Mouse (Mus musculus) lung, postnatal 36 days (tissue): ENCODE measurements around the gene Ccsap.
A peak's percentile ranks its signal among the peaks of the same experiment; 100 is the strongest.

Experiments used
- DNase-seq: peaks from one replicate; pipeline ENCODE4 v3.0.0; 2022; ENCODE audit warnings: mixed read lengths

Gene Ccsap

DNA sequence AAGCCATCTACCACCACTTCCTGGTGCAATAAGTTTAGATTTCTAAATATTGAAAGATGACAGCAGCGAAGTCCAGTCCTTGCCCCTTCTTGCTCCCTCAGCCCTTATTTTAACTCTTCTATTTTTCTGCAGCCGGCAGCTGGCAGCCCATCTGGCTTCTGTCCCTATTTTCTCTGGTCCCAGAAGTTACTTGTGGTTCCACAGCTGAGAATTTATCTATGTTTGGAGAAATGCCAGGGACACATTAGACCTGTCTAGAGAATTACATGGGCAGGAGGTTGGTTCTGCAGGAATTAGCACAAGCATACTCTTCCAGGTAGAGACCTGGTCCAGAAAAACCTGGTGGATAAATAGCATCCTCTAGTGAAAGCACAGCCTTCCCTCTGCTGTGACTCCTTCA is 17.9 kb upstream of the Ccsap start:
- DNase-seq, result no peak

DNA sequence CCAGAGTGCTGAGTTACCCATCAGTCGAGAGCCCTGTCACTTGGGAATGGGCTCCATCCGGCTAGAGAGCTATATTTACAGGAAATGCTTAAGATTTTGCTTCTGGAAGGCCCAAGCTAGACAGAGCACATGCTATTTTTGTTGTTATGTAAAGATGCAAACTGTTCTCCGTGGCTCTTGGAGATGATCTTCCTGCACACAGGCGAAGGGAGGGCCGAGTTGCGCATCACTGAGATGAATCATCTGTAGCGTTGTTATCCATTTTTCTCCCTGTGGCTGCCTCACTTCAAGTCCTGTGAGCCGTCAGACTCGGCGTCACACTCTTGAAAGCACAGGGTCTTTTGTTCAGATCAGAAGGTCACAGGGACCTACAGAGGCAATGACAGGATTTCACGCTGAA is 14.3 kb upstream of the Ccsap start:
- DNase-seq, result no peak

DNA sequence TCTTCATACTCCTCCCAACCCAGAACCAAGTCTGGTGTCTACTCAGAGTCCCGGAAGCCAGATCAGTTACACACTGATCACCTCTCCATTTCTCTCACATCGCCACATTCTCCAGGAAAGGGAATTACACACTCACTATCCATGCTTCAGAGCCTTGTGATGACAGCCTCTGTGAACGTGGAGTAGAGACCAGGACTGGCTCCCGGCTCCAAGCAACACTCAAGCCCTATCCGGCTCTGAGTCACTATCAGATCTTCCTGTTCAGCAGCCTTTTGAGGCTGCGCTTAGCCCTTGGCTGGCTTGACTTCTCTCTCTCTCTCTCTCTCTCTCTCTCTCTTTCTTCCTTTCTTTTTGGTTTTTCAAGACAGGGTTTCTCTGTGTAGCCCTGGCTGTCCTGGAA is 13.4 kb upstream of the Ccsap start:
- DNase-seq, result no peak

DNA sequence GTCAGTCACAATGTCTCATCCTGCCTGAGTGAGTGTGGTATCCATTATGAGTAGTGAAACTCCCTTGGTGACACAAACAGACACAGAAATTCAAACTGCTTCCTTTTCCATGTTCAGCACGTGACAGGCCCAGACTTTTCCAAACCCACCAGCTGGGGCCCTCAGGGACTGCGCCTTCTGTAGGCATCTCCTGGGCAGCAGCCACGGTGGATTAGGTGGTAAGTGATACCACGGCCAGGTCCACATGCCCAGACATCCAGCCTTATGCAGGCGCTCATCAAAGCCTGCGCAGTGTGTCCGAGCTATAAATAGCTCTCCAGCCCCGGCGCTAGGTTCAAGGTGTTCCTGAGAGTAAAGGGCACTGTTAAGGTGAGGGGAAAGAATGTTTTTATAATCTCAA is 12.0 kb upstream of the Ccsap start:
- no peak for DNase-seq

DNA sequence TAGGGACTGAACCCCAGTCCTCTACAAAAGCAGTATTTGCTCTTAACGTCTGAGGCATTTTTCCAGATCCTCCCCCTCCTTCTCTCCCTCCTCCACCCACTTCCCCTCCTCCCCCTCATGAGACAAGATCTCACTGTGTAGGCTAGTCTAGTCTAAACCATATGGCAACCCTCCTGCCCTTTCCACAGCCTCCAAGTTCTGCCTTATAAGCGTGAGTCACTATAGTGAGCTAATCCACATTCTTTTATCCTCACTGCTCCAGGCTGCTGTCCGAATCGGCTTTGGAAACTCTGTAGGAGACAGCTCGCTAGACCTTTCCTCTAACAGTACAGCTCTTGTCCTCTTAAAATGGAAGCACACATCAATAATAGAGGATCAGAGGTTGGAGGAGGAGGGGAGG is 7.0 kb upstream of the Ccsap start:
- DNase-seq, result no peak

DNA sequence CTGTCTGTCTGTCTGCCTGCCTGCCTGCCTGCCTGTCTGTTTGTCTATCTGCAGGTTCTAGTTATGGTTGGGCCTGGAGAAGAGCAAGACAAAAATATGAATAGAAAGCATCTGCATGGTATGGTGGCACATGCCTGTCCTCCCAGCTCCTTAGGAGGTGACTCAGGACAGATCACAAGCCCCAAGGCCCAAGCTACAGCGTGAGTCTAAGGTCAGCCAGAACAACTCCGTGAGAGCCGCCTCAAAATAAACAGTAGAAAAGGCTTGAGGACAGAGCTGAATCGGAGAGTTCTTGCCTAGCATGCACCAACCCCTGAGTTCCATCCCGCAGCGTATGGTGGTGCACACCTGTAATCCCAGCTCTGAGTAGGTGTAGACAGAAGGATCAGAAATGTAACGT is 5.8 kb upstream of the Ccsap start:
- DNase-seq, result no peak

DNA sequence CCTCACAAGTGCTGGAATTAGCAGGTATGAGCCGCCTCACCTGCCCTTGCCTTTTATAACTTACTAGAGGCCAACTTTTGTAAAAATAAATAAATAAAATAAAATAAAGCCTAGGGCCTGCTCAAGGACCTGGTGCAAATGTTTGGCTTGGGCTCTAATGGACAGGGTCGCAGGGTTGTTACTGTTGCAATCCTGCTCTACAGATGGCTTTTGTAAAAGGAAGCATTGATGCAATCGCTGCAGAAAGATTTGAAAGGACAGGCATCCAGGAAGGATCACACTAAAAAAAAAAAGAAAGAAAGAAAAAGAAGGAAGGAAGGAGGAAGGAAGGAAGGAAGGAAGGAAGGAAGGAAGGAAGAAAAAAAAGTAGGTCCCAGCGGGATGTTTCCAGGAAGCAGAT is 377 bp upstream of the Ccsap start:
- DNase-seq, result no peak

DNA sequence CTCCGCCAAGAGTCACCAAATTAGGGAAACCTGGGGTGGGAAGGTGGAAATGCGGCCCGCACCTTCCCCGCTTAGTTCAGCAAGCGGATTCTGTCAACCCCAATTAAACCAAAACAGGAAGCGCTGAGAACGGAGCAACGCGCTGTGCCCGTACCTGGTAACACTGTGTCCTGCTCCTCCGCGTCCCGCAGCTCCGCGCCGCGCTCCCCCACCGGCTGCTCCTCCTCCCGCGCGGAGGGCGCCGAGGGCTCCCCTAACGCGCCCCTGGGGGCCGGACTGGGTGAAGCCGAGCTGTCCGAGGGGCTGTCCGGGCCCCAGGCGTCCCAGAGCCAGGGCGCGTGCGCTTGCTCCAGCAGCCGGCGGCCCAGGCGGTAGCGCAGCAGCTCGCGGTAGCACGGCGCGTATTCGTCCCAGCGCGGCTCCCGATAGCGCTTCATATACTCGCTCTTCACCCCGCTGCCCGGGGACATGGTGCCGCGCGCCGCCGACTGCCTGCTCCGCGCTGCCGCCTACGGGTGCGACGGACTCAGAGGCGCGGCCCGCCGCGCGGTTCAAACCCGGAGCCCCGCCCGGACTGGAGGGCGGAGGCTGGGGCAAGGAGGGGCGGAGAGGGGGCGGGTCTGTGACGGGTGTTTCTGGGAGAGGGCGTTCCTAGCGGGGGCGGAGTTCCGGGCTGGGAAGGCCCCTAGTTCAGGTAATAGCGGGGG is 915 bp downstream of the Ccsap start:
- DNase-seq, result peak; percentile 94

DNA sequence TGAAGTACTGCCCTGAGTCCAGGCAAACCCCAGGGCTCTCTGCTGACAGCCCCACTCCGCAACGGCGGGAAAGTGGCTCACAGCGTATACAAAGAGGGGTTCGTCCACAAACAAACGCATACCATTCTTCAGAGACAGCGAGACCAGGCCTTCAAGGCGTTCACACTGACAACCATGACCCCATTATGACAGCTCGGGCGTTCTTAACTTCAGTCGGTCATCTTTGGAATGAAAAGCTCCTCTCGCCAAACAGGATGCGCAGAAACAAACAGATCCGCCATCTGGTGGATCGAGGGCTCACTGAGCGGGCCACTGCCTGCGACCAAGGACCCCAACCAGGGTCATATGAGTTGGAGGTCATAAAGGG is 1.5 kb downstream of the Ccsap start:
- peak; percentile 7 for DNase-seq

DNA sequence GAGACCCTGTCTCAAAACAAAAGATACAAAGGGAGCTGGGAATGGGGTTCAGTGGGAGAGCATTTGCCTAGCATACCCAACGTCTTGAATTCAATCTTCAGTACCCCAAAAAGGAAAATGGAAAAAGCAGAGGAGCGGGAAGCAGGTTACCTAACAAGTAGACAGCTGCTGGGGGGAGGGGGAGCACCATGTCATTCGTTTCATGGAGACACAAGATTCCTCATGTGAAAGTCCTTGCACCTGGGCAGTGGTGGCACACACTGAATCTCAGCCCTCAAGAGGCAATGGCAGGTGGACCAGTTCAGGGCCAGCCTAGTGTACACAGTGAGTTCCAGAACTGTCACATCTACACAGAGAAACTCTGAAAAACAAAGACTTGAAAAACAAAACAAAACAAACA is 2.6 kb downstream of the Ccsap start:
- DNase-seq, result no peak

DNA sequence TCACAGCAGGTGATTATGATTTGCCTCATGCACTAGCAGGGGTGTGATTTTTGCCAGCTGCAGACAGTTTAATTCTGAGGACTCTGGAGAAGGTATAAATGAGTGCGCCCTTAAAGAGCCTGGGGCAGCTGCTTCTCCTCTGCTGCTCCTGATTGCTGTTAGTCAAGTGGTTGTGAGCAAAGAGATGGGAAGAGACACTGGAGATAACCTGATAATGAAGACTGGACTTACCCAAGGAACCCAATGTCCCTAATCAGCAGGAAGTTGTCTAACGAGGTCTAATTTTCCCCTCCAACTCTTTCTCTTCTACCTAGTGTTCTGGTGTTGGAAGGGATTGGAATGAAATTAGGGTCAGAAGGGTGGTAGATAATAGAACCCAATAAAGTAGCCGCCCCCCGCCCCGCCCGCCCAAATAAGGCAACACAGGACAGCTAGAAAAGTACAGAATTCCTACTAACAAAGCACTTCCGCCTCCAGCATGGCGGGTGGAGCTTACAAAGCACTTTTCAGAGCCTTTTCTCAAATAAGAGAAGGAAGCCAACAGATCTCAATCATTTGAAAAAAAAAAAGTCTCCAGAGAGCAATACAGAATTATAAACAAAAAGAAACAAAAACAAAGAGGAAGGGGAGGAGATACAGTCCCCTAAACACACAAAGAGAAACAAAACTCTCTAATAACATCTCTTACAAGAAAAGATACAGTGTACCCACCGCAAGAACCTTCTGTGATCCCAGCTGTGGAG is 5.1 kb downstream of the Ccsap start:
- DNase-seq, result no peak

DNA sequence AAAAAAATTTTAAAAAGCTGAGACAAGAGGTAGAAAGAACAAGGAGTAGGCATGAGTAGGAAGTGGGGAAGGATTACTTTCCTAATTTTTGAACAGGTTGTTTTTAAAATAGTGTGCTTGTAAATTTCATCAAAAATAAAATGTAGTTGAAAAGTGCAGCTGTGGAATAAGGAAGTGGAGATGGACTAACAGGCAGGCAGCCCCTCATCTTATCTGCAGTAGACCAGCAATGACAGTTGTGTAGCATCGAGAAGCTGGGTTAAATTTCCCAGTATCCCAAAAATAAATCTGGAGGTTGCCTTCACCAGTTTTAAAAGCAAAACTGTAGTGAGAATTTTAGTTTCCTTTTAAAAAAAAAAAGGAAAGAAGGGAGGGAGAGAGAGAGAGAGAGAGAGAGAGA is 5.8 kb downstream of the Ccsap start:
- DNase-seq, result no peak

DNA sequence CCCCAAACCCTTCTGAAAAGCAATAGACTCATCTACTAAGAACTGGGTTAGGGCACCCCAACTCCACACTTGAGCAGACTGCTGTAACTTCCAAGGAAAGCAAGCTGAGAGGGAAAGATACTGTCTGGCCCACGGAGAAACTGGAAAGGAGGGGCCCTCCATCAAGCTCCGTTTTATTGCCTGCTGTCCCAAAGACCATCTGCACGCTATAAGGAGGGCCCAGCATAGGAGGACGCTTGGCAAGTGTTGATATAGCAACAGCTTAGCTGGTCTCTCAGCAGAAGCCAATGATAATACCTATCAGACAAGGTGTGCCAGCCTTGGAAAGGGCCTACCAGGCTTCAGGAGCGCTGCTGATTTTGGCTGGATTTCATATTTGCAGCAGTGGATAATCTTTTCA is 8.4 kb downstream of the Ccsap start:
- no peak for DNase-seq

DNA sequence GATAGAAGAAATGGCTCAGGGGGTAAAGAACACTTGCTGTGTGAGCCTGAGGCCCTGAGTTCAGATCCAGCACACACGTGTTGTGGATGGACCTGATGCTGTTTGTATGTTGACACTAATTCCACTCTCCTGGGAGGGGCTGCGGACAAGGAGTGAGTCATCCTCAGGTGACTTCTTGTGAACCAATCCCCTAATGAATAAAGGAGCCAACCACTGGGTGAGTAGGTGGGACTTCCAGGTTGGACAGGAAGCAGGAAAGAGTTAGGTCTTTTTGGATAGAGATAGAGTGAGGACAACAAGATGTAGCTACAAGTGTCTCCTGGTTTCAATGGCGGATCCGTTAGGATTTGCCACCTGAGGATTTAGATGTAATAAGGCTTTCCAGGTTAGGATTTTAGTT is 10.7 kb downstream of the Ccsap start:
- DNase-seq, result no peak

DNA sequence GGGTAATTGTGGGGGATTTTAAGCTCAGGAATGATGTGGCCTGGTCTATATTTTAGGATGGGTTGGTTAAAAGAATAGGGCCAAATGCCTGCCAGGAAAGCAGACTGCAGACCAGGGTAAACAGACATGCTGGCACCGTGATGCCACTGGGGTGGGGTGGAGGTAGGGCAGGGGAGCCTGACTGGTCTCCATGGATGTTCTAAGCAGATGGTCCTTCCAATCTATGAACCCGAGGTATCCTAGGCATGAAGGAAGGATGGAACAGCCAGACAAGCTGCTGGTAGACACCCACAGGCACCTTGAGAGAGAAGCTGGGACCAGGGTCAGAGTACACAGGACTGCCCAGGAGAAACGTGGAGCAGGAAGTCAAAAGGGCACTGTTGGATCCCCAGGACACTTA is 12.5 kb downstream of the Ccsap start:
- no peak for DNase-seq

DNA sequence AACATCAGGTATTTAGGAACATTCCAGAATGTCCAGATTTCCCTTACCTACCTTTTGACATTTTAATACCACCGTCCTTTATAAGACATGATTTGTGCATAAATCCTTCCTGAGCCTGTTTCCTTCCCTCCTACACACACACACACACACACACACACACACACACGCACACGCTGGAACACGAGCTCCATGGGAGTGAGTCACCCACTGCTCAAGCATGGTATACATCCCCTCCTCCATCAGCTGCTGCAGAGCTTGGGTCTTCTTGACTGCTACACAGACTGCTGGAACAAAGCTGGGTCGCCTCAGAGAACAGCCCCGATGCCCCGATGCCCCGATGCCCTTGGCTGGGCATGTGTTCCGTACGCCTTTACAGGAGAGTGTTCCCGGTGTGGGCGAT is 13.5 kb downstream of the Ccsap start:
- DNase-seq, result no peak

DNA sequence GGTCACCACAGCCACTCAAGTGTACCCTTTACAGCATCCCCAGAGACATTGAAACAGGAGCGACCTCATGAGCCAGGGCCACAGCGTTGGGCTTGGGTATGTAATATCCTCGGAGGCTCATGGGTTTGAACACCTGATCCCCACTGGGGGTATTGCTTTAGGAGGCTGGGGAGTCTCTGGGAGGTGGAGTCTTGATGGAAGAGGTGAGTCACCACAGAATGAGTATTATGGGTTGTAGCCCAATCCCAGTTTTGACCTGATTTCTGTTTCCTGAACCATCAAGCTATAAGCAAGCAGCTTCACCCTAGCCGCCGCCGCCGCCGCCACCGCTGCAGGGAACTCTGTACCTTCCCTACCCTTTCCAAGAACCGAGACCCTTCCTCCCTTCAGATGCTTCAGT is 14.0 kb downstream of the Ccsap start:
- no peak for DNase-seq

DNA sequence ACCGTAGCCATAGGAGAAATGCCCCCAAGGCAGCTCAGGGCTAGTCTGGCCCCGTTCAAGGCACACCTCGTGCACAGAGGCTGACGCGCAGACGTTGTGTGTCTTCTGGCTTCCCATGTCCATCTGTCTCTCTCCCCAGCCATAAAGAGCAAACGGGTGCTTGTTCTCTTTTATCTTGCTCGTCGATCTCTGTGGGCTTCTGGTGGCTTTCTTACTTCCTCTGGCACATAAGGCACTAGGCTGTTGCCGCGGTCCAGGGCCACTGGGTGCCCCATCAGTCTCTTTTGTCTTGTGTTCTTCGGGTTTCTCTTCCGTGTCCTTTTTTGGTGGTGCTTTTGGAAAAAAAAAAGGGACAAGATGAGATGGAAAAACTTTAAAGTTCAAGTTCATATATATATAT is 14.9 kb downstream of the Ccsap start:
- no peak for DNase-seq

DNA sequence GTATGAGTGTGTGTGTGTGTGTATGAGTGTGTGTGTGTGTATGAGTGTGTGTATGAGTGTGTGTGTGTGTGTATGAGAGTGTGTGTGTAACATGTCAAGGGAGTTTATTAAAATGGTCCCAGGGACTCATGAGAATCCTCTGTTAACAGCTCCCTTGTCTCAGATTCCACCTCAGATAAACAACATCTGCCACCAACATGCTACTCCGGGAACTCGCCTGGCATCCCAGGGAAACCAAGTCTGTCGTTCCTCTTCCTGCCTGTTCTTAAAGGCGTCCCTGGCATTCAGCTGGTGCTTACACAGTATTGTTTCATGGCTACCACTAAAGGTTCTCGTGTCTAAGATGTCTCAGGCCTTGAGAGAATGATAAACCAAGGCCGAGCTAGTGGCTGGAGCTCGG is 15.7 kb downstream of the Ccsap start:
- no peak for DNase-seq

DNA sequence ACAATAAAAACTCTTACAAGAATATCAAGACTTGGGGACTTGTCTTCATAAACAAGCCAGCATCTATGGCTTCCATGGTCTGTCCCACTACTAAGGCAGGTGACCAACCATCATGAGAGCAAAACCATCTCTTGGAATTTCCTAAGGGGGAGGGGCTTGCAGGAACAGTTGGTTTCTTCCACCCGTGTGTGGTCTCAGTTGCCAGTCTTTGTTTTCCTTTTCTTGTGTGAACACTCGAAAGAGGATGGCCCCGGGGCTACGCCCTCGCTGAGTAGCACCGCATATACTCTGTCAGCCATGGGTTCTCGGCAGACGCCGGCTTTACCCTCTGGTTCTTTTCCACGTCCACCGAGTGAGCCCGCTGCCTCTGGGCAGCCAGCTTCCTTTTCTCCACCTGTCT is 17.9 kb downstream of the Ccsap start:
- DNase-seq, result no peak

DNA sequence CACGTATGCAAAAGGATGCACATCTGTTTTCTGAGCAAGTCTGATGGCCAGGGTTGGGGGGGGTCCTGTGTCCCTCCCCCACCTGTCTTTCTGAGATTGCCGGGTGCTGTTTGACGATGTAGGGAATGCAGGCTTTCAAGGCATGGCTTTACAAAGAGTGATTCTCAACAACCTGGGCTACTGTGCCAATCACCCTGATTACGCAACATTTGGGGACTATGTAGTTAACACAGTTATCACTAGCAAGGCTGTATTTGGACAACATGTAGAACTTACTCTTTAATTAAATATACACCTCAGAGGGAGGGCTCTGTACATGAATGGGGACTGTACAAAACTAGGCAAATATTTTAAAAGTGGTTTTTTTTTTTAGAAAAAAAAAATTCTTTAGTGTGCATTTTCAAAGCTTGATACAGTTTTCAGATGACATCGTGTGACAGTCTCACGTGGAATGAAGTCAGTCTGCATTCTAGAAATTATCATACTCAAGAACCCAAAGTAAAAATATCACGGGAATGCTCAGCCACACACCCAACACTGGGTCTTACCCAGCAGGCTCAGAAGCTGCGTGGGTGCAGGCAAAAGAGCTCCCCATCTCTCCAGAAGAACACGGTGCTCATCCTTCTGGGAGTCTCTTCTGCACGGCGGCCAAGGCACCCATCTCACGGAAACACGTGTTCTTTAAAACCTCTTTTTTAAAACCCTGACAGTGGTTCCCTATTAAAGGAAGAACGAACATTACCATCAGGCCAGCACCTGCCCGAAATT is 19.2 kb downstream of the Ccsap start:
- DNase-seq, result no peak

DNA sequence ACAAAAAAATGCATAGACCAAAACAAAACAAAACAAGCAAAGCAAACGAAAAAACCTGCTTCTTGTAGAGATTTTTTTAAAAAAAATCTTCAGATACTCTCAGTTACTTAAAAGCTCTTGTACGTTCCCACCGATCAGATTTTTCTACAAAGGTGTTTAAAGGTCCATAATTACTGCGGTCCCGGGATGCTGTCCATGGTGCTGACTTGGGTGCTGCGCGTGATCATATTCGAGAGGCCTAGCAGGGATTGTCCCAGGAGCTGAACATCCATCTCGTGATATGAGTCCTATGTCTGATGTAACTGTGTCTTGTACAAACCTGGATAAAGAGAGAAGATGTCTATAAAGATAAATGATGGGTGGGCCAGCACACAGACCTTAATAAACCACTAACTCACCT is 21.5 kb downstream of the Ccsap start:
- DNase-seq, result no peak

DNA sequence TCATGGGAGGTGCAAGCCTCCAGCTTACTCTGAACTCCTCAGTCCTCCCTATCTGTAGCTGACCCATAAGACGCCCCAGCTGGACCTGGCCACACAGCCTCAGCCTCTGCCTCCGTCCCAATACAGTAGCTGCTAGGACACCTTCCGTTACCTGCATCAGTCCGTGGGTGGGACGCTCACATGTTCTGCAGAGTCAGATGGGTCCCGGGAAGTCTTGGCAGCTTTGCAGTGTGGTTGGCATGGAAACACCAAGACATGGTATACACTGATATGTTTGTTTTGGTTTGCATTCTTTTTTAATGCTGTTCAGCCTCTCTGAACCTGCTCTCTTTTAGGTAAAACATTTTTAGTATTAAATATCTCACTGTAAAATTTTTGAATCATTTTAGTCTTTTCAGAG is 23.7 kb downstream of the Ccsap start:
- DNase-seq, result no peak

DNA sequence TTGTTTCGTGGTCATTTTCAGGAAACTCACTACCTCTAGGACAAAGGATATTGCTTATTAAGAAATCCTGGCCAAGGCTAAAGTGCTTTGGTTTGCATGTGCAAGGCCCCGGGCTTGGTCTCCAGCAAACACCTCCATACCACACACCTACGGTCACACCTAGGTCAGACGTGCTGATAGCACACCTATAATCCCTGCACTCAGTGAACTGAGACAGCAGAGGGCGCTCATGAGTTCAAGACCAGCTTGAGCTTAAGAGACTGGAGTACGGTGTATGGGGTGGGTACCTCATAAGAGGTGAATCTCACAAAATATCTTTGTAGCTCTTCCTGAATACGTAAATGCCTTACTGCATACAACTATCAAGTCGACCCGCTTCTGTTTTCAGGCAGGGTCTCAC is 24.6 kb downstream of the Ccsap start:
- peak; percentile 74 for DNase-seq
